Mouse (Mus musculus): ENCODE measurements around the gene Arhgap42.

GRCm38 (mm10) chr9:9243834-9244233 lies 4.9 kb upstream of the Arhgap42 start:
- TF ChIP-seq TAL1 (IDR thresholded peaks at IDR 0.05; ENCODE audit: low read length), result no peak
- TF ChIP-seq GATA1 (IDR thresholded peaks at IDR 0.05; ENCODE audit: low read length), result no peak
